In genomic region chr13:28415769-28416168, GRCm38 (mm10) we compare ENCODE assay signal across 8 mouse cellular contexts.
A peak's percentile ranks its signal among the peaks of the same experiment; 100 is the strongest.
DNase-seq lines count a peak whose midpoint lies in the region; ATAC-seq lines count a peak whose summit lies in the region.
"Had no signal": no experiment of that assay in that cellular context is flagged by ENCODE, and none has a peak within 500 bp of the region (broad histone marks: within the 10 kb centered on the region; RNA-seq: fewer than 3 reads in every experiment).

No protein-coding gene starts in this region.

- no peak for ATAC-seq in kidney, embryonic 14.5 days (ENCODE audit: low FRiP score, low TSS enrichment)
- ATAC-seq in embryonic facial prominence, embryonic 12.5 days (ENCODE audit: insufficient number of reproducible peaks, insufficient read depth, low FRiP score, low TSS enrichment) = no peak
- ATAC-seq in midbrain, embryonic 15.5 days (replicated peaks) = no peak

- H3K9me3 ChIP-seq in kidney, embryonic 14.5 days (ENCODE audit: control insufficient read depth, low read length) = no peaks in the 10 kb centered on the region
- no peaks in the 10 kb centered on the region for H3K9me3 ChIP-seq in embryonic facial prominence, embryonic 12.5 days
- H3K9me3 ChIP-seq in midbrain, embryonic 15.5 days = no peaks in the 10 kb centered on the region

- H3K4me3 ChIP-seq in kidney, embryonic 14.5 days (ENCODE audit: low read length) = no peak overlapping the region
- no peak overlapping the region for H3K4me3 ChIP-seq in embryonic facial prominence, embryonic 12.5 days
- H3K4me3 ChIP-seq in midbrain, embryonic 15.5 days = peak overlapping the region; percentile 39

- WGBS in kidney, embryonic 14.5 days = 59% methylated on average over 1 of the region's 1 CpGs
- 42% methylated on average over 1 of the region's 1 CpGs for WGBS in embryonic facial prominence, embryonic 12.5 days
- 13% methylated on average over 1 of the region's 1 CpGs for WGBS in midbrain, embryonic 15.5 days

- no peaks in the 10 kb centered on the region for H3K36me3 ChIP-seq in kidney, embryonic 14.5 days (ENCODE audit: control insufficient read depth, insufficient read depth, low read length)
- H3K36me3 ChIP-seq in embryonic facial prominence, embryonic 12.5 days = no peaks in the 10 kb centered on the region
- no peaks in the 10 kb centered on the region for H3K36me3 ChIP-seq in midbrain, embryonic 15.5 days (replicated peaks)

- H3K27ac ChIP-seq in kidney, embryonic 14.5 days (ENCODE audit: low read depth, low read length) = peak overlapping the region; percentile 66; the same call in 1 of the 2 replicates
- peak overlapping the region; percentile 98; the same call in 1 of the 2 replicates for H3K27ac ChIP-seq in embryonic facial prominence, embryonic 12.5 days
- H3K27ac ChIP-seq in midbrain, embryonic 15.5 days = peak overlapping the region; percentile 93
- H3K27ac ChIP-seq: liver, embryonic 14.5 days had no signal

- H3K9ac ChIP-seq in kidney, embryonic 14.5 days (ENCODE audit: low read depth, low read length) = no peak overlapping the region
- H3K9ac ChIP-seq in embryonic facial prominence, embryonic 12.5 days = no peak overlapping the region
- H3K9ac ChIP-seq in midbrain, embryonic 15.5 days = peak overlapping the region; percentile 45; the same call in 1 of the 2 replicates
- H3K9ac ChIP-seq: liver, embryonic 14.5 days had no signal

- H3K4me1 ChIP-seq in kidney, embryonic 14.5 days (ENCODE audit: control insufficient read depth, insufficient read depth, low read length) = peaks cover 44% of the 10 kb centered on the region
- H3K4me1 ChIP-seq in embryonic facial prominence, embryonic 12.5 days = peaks cover 42% of the 10 kb centered on the region
- H3K4me1 ChIP-seq in midbrain, embryonic 15.5 days = peaks cover 54% of the 10 kb centered on the region

- no peaks in the 10 kb centered on the region for H3K27me3 ChIP-seq in kidney, embryonic 14.5 days (ENCODE audit: control insufficient read depth, insufficient read depth, low read length)
- no peaks in the 10 kb centered on the region for H3K27me3 ChIP-seq in embryonic facial prominence, embryonic 12.5 days
- no peaks in the 10 kb centered on the region for H3K27me3 ChIP-seq in midbrain, embryonic 15.5 days (replicated peaks)

- intact Hi-C loops in heart, postnatal 10 days (cut with DNase I) = loop anchor here (5.0 to 10.0 kb wide), 7 partner anchors 92 to 1189 kb away; no protein-coding TSS in a partner anchor
- intact Hi-C loops in left cerebral cortex, postnatal 36 days (cut with DNase I) = loop anchor here (5.0 to 10.0 kb wide), 3 partner anchors 302 to 1422 kb away; no protein-coding TSS in a partner anchor

- DNase-seq in kidney, adult 8-10 months = no peak
- DNase-seq in heart, postnatal 10 days = peak; percentile 12 to 13
- no peak for DNase-seq in left cerebral cortex, postnatal 36 days (ENCODE audit: low spot score in 2 of 2)
- no peak for DNase-seq in liver

- H3K4me2 ChIP-seq in kidney, embryonic 14.5 days (replicated peaks; ENCODE audit: low read depth, low read length) = no peak overlapping the region
- peak overlapping the region; percentile 53; the same call in 1 of the 2 replicates for H3K4me2 ChIP-seq in embryonic facial prominence, embryonic 12.5 days (replicated peaks)
- peak overlapping the region; percentile 52 for H3K4me2 ChIP-seq in midbrain, embryonic 15.5 days

Comparison
In these comparisons a context has a peak if more than half of its experiments do, and no peak if none do; other contexts are left out.
1. DNase-seq: peak in heart, postnatal 10 days (2 of 2); none in kidney, adult 8-10 months (0 of 2), left cerebral cortex, postnatal 36 days (0 of 2) and liver (single experiment).
2. Peak in every context shown above with its lines, with median percentiles within 50 percentile points of each other: H3K27ac ChIP-seq.